Mouse (Mus musculus) bone marrow macrophage, adult 2 months (primary cell): ENCODE results near the gene Tcp11x2. TPM values are rescaled to one million over a fixed set of nuclear protein-coding genes. Genes with fewer than 3 reads are reported as not detected.

ENCODE experiments used
- H3K27ac ChIP-seq: 2 replicates; pipeline ENCODE4 v1.5.1; 2012; ENCODE audit warnings: low read depth, low read length; ENCODE audit not compliant: insufficient read depth
- H3K4me1 ChIP-seq: 2 replicates; pipeline ENCODE4 v1.6.1; 2012; ENCODE audit warnings: low read length; ENCODE audit not compliant: control insufficient read depth, insufficient read depth
- H3K4me3 ChIP-seq: 2 replicates; pipeline ENCODE4 v1.5.1; 2012; ENCODE audit warnings: mild to moderate bottlenecking, low read length, moderate library complexity; ENCODE audit not compliant: insufficient read depth
- CTCF ChIP-seq: IDR thresholded peaks from 2 replicates; pipeline ENCODE4 v1.5.1; 2012; ENCODE audit warnings: low read depth, mild to moderate bottlenecking, low read length, moderate library complexity
- POLR2A ChIP-seq: IDR thresholded peaks from 2 replicates; pipeline ENCODE4 v1.6.1; 2012; ENCODE audit warnings: mild to moderate bottlenecking, low read depth, low read length, borderline replicate concordance
- polyA plus RNA-seq: library from polyadenylated mRNA; stranded (reverse); fragments of >200 nt; gene quantifications from 2 replicates; pipeline ENCODE4 v1.2.4, GENCODE M21; 2012; ENCODE audit not compliant: missing spikeins, insufficient read depth, insufficient read length

Tcp11x2 gene
- polyA plus RNA-seq: not detected in 2 replicates

DNA sequence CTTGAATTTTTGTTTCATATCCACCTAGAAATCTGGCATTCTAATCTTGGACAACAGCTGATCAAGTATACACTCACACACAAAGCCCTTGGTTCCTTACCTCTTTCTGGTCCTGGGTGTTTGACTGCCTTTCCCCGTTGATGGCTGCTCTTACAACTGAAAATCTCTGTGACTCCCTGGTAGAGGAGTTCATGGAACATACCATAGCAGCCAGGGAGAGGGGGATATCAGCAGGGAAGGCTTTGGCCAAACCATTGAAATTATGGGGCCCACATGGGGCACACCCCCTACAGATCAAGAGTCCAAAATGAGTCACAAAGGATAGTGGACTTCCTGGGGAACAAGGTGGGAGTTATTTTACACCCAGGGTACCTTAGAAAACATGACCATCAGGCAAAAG is at the start of gene Tcp11x2:
Tcp11x2 (minus strand) TSS at position 158 of the 400 bp plus-strand sequence.
- Histone ChIP-seq H3K4me1 (no peaks in the 10 kb centered on the region), H3K4me3 (no peak within 1 kb of the TSS)
- TF ChIP-seq POLR2A (no peak), CTCF (no peak)

DNA sequence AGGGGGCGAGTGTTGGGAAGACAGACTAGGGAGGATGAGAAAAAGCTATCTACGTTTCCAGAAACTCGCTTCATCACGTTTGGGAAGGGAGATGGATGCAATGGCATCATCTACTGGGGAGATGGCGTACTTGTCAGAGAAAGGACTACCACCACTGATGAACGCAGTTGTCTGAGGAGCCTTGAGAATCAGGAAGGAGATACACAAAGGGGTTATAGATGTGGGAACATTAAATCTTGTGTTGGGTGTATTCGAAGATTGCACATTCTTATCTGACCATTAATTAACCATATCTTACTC is 49.4 kb upstream of the Tcp11x2 start:
- H3K4me3 ChIP-seq: peak overlapping the region; percentile 90
- H3K4me1 ChIP-seq: peaks cover 2% of the 10 kb centered on the region; the same call in 1 of the 2 replicates
- TF ChIP-seq CTCF (no peak), POLR2A (no peak)
- peak overlapping the region; percentile 35 for H3K27ac ChIP-seq

More for the DNA sequence above, at the start of gene Tcp11x2:
- H3K27ac ChIP-seq: no peak within 1 kb of the TSS

DNA sequence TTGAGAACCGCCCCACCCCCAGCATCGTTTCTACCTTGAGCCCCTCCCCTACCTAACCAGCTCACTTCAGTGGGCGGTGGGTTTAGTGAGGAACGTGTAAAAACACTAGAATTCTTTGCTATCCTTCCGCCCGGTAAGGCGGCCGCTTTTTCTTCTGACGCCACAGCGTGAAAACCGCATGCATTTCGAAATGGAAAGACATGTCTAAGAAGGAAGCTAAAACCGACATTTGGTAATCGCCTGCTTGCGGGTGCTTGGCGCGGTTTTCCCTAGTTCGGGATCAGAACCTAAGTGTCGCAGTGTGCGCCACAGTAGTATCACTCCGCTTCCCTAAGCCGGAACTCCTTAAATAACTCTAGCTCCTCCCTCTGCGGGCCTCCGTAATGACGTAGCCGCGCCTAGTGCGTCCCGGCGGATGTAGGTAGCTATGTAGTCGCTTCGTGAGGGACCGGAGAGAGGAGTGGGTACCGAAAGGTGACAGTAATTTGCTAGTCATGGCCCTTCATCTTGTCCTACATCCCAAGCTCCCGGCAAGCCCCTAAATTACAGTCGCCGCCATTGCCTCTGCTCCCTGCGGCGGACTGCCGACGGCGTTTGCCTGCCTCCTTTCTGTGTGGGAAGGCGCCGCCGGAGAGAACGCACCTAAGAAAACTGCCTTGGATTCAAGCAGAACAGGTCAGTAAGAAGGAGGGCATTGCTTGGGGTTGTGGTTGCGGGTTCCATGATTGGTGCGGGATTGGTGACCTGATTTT is 48.9 kb upstream of the Tcp11x2 start, which contains the start of the genes Armcx5 and Gprasp1:
Armcx5 (plus strand) TSS at position 430 of the 752 bp plus-strand sequence.
Gprasp1 (plus strand) TSS at position 430 of the 752 bp plus-strand sequence.
- H3K4me3 ChIP-seq: peak within 1 kb of the TSS; percentile 90
- peaks cover 2% of the 10 kb centered on the region; the same call in 1 of the 2 replicates for H3K4me1 ChIP-seq
- peak within 1 kb of the TSS; percentile 83 for H3K27ac ChIP-seq
- TF ChIP-seq POLR2A (no peak), CTCF (no peak)

DNA sequence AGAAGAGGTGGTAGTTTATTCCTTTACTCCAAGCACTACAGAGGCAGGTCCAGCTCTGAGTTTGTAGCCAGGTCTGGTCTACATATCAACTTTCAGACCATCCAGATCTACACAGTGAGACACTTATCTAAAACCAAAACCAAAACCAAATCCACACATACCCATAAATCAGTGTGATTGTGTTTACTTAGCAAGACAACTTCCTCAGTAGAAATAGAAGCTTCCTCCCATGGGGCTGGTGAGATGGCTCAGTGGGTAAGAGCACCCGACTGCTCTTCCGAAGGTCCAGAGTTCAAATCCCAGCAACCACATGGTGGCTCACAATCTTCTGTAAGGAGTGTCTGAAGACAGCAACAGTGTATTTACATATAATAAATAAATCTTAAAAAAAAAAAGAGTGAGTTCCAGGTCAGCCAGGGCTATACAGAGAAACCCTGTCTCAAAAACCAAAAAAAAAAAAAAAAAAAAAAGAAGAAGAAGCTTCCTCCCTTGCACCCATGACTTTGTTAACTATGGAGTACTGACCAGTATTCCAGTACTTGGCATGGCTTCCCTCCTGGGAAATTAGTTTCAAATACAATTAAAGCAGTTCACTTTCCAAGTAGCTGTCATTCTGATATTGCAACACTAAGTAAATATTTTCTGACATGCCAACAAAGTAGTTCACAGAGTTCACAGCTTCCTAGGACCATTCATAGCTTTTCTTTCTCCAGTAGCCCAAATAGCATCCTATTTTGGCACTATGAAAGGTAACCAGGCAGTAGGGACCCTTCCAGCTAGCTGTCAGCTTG is 45.3 kb upstream of the Tcp11x2 start:
- Histone ChIP-seq H3K4me3 (no peak overlapping the region), H3K27ac (no peak overlapping the region), H3K4me1 (peaks cover under 1% of the 10 kb centered on the region; the same call in 1 of the 2 replicates)
- TF ChIP-seq CTCF (no peak), POLR2A (no peak)

DNA sequence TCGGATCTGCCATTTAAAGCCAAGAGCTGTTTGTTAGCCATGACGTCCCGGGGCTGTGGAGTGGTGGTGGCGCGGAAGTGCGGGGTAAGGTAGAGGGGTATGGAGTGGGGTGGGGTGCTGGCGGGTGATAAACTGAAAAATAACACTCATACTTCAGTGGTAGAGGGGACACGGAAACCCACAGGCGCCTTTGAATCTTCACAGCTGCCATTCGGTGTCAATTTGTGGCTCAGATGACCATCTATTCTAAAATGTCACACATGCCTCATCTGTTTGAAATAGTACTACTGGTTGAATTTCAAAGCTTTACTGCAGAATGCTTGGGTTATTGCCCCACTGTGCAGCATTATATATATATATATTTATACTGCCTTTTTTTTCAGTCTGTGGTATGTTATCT is 31.6 kb upstream of the Tcp11x2 start, which contains the start of gene Tmsb15a:
Tmsb15a (minus strand) TSS at position 101 of the 400 bp plus-strand sequence.
- no peak within 1 kb of the TSS for H3K27ac ChIP-seq
- TF ChIP-seq POLR2A: no peak
- H3K4me1 ChIP-seq: no peaks in the 10 kb centered on the region
- no peak within 1 kb of the TSS for H3K4me3 ChIP-seq

DNA sequence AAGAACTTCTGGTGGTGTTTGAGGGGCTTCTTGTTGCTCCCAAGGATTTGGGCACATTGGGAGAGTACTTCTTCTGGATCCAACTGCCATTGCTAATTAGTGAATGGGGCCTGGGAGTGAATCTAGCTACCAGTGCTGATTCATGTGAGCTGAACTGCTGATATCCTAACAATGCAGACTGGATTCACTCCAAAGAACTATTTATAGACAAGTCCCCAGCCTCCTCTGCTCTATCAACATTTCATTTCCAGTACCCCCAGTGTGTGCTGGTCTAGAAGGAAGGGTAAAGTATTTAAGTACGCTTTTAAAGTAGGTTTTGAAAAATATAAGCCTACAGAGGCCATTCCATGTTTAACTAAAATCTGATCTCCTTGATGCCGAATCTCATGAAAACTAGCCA is 19.3 kb upstream of the Tcp11x2 start:
- TF ChIP-seq POLR2A (no peak), CTCF (no peak)
- no peak overlapping the region for H3K4me3 ChIP-seq
- H3K4me1 ChIP-seq: no peaks in the 10 kb centered on the region
- H3K27ac ChIP-seq: no peak overlapping the region

DNA sequence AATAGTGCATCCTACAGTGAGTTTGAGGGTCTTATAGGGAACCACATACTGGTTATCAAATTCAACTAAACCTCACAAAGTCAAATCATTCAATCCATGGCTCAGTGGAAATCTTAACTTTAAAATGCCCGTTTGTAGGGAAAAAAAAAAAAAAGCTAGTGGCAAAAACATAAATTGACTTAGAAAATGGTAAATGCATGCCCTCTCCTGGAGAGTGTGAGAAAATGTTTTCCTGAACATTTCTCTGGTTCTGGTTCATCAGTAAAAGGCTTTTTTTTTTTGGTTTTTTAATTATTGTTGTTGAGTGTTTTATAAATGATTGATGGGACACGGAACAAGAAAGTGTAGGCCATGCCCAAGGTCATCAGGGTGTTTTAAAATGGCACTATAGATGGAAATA is 10.8 kb upstream of the Tcp11x2 start:
- Histone ChIP-seq H3K4me1 (no peaks in the 10 kb centered on the region), H3K4me3 (no peak overlapping the region), H3K27ac (no peak overlapping the region)
- no peak for TF ChIP-seq POLR2A
- TF ChIP-seq CTCF: no peak

DNA sequence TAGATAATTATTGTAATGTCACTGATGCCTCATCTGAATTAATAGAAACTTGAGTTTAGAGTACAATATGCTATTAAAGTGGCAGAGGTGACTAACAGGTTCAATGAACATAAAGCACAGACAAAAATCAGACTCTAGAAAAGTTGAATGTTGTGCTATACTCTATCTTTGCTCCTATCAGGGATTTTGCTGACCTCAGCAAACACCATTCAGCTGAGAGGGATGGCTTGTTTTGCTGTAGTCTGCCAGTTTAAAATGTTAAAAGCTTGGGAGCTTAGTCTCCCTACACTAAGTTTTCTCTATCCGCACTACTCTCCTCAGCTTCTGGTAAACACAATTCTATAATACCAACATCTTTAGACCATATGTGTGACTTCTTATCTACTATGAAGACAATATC is 9.5 kb upstream of the Tcp11x2 start:
- TF ChIP-seq POLR2A (no peak), CTCF (no peak)

DNA sequence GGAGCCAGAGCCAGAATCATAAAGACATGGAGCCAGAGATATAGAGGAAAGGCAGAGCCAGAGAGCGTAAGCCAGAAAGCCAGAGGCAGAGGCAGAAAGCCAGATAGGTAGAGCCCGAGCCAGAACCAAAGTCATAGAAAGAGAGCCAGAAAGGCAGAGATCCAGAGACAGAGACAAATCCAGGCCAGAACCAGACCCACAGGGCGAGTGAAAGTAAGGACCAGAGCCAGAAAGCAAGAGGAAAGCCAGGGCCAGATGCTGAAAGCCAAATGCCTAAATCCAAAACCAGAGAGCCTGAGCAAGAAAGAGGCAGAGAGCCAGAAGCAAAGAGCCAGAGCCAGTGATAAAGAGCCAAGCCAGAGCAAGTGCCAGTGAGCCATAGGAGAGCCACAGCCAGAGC is 5.8 kb downstream of the Tcp11x2 start:
- no peak overlapping the region for H3K4me3 ChIP-seq
- H3K4me1 ChIP-seq: no peaks in the 10 kb centered on the region
- no peak for TF ChIP-seq POLR2A
- no peak for TF ChIP-seq CTCF
- no peak overlapping the region for H3K27ac ChIP-seq

More for the DNA sequence above, 9.5 kb upstream of the Tcp11x2 start:
- Histone ChIP-seq H3K4me1 (no peaks in the 10 kb centered on the region), H3K4me3 (no peak overlapping the region), H3K27ac (no peak overlapping the region)

DNA sequence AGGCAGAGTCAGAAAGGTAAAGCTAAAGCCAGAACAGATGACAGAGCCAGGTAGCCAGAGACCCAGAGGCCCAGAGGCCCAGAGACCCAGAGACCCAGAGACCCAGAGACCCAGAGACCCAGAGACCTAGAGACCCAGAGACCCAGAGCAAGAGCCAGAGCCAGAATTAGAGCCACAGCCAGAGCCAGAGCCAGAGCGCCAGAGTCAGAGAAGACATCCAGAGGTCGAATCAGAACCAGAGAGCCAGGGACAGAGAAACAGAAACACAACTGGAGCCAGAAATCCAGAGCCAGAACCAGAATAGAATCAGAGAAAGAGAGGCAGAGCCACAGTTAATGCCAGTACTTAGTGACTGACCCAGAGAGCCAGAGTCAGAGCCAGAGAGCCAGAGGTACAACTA is 11.7 kb downstream of the Tcp11x2 start:
- no peak overlapping the region for H3K27ac ChIP-seq
- no peak overlapping the region for H3K4me3 ChIP-seq
- no peaks in the 10 kb centered on the region for H3K4me1 ChIP-seq
- TF ChIP-seq POLR2A: no peak
- no peak for TF ChIP-seq CTCF
